10 mouse cellular contexts compared by ENCODE assay signal in genomic region chr14:49723361-49724054, GRCm38 (mm10). TPM values are rescaled to one million over a fixed set of nuclear protein-coding genes. Genes with fewer than 3 reads are reported as not detected.
A peak's percentile ranks its signal among the peaks of the same experiment; 100 is the strongest.
DNase-seq lines count a peak whose midpoint lies in the region; ATAC-seq and TF ChIP-seq lines count a peak whose summit lies in the region.
"Had no signal": no experiment of that assay in that cellular context is flagged by ENCODE, and none has a peak within 500 bp of the region (broad histone marks: within the 10 kb centered on the region; RNA-seq: fewer than 3 reads in every experiment).

No protein-coding gene starts in this region.

- no peaks in the 10 kb centered on the region for H3K9me3 ChIP-seq in forebrain, embryonic 16.5 days (ENCODE audit: control insufficient read depth, low read length)
- no peaks in the 10 kb centered on the region for H3K9me3 ChIP-seq in forebrain, embryonic 15.5 days
- H3K9me3 ChIP-seq: embryonic facial prominence, embryonic 12.5 days; G1E had no signal

- no peaks in the 10 kb centered on the region for H3K27me3 ChIP-seq in forebrain, embryonic 16.5 days (replicated peaks; ENCODE audit: control insufficient read depth, insufficient read depth, low read length)
- no peaks in the 10 kb centered on the region for H3K27me3 ChIP-seq in forebrain, embryonic 15.5 days
- no peaks in the 10 kb centered on the region for H3K27me3 ChIP-seq in liver, adult 2 months (ENCODE audit: control insufficient read depth, insufficient read depth, low read length)
- H3K27me3 ChIP-seq: embryonic facial prominence, embryonic 12.5 days had no signal

- H3K79me2 ChIP-seq in liver, adult 2 months (ENCODE audit: control insufficient read depth, insufficient read depth, low read length), result no peaks in the 10 kb centered on the region

- TF ChIP-seq POLR2A in liver, adult 2 months (IDR thresholded peaks at IDR 0.05; ENCODE audit: extremely low read depth, insufficient read depth, low read length), result no peak
- no peak for TF ChIP-seq POLR2A in brain, embryonic 14.5 days (IDR thresholded peaks at IDR 0.05; ENCODE audit: borderline replicate concordance, extremely low read depth, insufficient read depth, insufficient read length, poor library complexity, severe bottlenecking)

- TF ChIP-seq CTCF in liver, adult 2 months (IDR thresholded peaks at IDR 0.05; ENCODE audit: low read depth, low read length), result peak; percentile 28; the same call in 1 of the 2 replicates
- peak; percentile 56; the same call in 1 of the 2 replicates for TF ChIP-seq CTCF in brain, embryonic 14.5 days (IDR thresholded peaks at IDR 0.05; ENCODE audit: borderline replicate concordance, extremely low read depth, insufficient read depth, insufficient read length)

- H3K36me3 ChIP-seq in forebrain, embryonic 16.5 days (ENCODE audit: control insufficient read depth, insufficient read depth), result no peaks in the 10 kb centered on the region
- no peaks in the 10 kb centered on the region for H3K36me3 ChIP-seq in forebrain, embryonic 15.5 days
- H3K36me3 ChIP-seq in liver, adult 2 months (ENCODE audit: control insufficient read depth, insufficient read depth, low read length), result no peaks in the 10 kb centered on the region
- H3K36me3 ChIP-seq: embryonic facial prominence, embryonic 12.5 days; G1E had no signal

- no peaks in the 10 kb centered on the region for H3K4me1 ChIP-seq in forebrain, embryonic 16.5 days (replicated peaks; ENCODE audit: control insufficient read depth, insufficient read depth, low read length)
- no peaks in the 10 kb centered on the region for H3K4me1 ChIP-seq in forebrain, embryonic 15.5 days
- no peaks in the 10 kb centered on the region for H3K4me1 ChIP-seq in liver, adult 2 months (ENCODE audit: control insufficient read depth, insufficient read depth, low read length)
- H3K4me1 ChIP-seq: embryonic facial prominence, embryonic 12.5 days had no signal

- H3K4me3 ChIP-seq in forebrain, embryonic 16.5 days (replicated peaks; ENCODE audit: low read length), result no peak overlapping the region
- H3K4me3 ChIP-seq in forebrain, embryonic 15.5 days, result no peak overlapping the region
- no peak overlapping the region for H3K4me3 ChIP-seq in liver, adult 2 months (ENCODE audit: insufficient read depth, low read depth, low read length)
- H3K4me3 ChIP-seq: embryonic facial prominence, embryonic 12.5 days had no signal

- WGBS in forebrain, embryonic 16.5 days, result 51% methylated on average over 4 of the region's 4 CpGs
- 55% methylated on average over 4 of the region's 4 CpGs for WGBS in forebrain, embryonic 15.5 days
- WGBS in liver, adult 2 months, result 28% methylated on average over 4 of the region's 4 CpGs

- H3K9ac ChIP-seq in forebrain, embryonic 16.5 days (replicated peaks; ENCODE audit: low read depth, low read length), result no peak overlapping the region
- no peak overlapping the region for H3K9ac ChIP-seq in forebrain, embryonic 15.5 days (replicated peaks)
- no peak overlapping the region for H3K9ac ChIP-seq in liver, adult 2 months (ENCODE audit: low read depth, low read length)
- H3K9ac ChIP-seq: embryonic facial prominence, embryonic 12.5 days had no signal

- H3K4me2 ChIP-seq in forebrain, embryonic 16.5 days (ENCODE audit: low read length), result no peak overlapping the region
- no peak overlapping the region for H3K4me2 ChIP-seq in forebrain, embryonic 15.5 days (replicated peaks)
- H3K4me2 ChIP-seq: embryonic facial prominence, embryonic 12.5 days had no signal

- no peak overlapping the region for H3K27ac ChIP-seq in forebrain, embryonic 16.5 days (ENCODE audit: low read length)
- H3K27ac ChIP-seq in forebrain, embryonic 15.5 days (replicated peaks), result no peak overlapping the region
- no peak overlapping the region for H3K27ac ChIP-seq in liver, adult 2 months (replicated peaks; ENCODE audit: insufficient read depth, low read depth, low read length)
- H3K27ac ChIP-seq: embryonic facial prominence, embryonic 12.5 days had no signal

- ATAC-seq in forebrain, embryonic 16.5 days, result peak; percentile 77; the same call in 1 of the 2 replicates
- ATAC-seq in forebrain, embryonic 15.5 days (replicated peaks), result no peak

- DNase-seq in liver, adult 2 months (ENCODE audit: extremely low read depth, low read depth, low spot score), result no peak
- DNase-seq in liver, result no peak
- peak; percentile 56 for DNase-seq in brain, embryonic 14.5 days (ENCODE audit: low read depth)
- DNase-seq in left cerebral cortex, postnatal 36 days (ENCODE audit: low spot score in 2 of 2), result peak; percentile 10 to 31
- no peak for DNase-seq in thymus, postnatal 4 days
- no peak for DNase-seq in spleen, postnatal 10 days (ENCODE audit: low spot score in 2 of 2)

- intact Hi-C loops in left cerebral cortex, postnatal 36 days (cut with DNase I), result loop anchor here (10.0 kb wide), 1 partner anchor 199 kb away; the partner anchor contains the start of gene Slc35f4

RNA-seq across cellular contexts. Expression of gene Armh4, which starts 59.7 kb away (rescaled TPM):
- polyA plus RNA-seq in forebrain, embryonic 16.5 days (2015; fragmentation: Nextera tagmentation; extraction: Ambion mirVana), result 15.5 and 17.8 TPM in 2 replicates
- 14.7 and 16.2 TPM in 2 replicates for polyA plus RNA-seq in forebrain, embryonic 15.5 days (2015; fragmentation: Nextera tagmentation; extraction: Ambion mirVana)
- total RNA-seq in liver, adult 2 months (2014; rRNA removed), result 0.09 and 0.13 TPM in 2 replicates
- polyA plus RNA-seq in liver, adult 2 months (2012; rRNA removed), result 0.02 TPM in 1 of 2 replicates, not detected in the other
- 8.6 and 13.4 TPM in 2 replicates for polyA plus RNA-seq in brain, embryonic 14.5 days (2012; rRNA removed)
- total RNA-seq in left cerebral cortex, postnatal 36 days (2021), result 10 to 100 TPM; 24.2 to 26.4 TPM
- polyA plus RNA-seq: G1E had no signal

Comparison
In these comparisons a context has a peak if more than half of its experiments do, and no peak if none do; other contexts are left out.
1. DNase-seq: peak in brain, embryonic 14.5 days (single experiment) and left cerebral cortex, postnatal 36 days (2 of 2); none in liver, adult 2 months (single experiment), liver (single experiment), thymus, postnatal 4 days (single experiment) and spleen, postnatal 10 days (0 of 2).